Mouse (Mus musculus): ENCODE results near the gene Ptprg. TPM values are rescaled to one million over a fixed set of nuclear protein-coding genes. Genes with fewer than 3 reads are reported as not detected.
A peak's percentile ranks its signal among the peaks of the same experiment; 100 is the strongest.

The Ptprg gene
- polyA plus RNA-seq, 1 experiment from 2014 or later: 26.5 TPM

GRCm38 (mm10) chr14:11841621-11842020 is 288.3 kb downstream of the Ptprg start:
- ATAC-seq (ENCODE audit: low read depth): no peak
- Histone ChIP-seq H3K27me3 (ENCODE audit: control insufficient read depth, insufficient read depth, low read depth, low read length) (no peaks in the 10 kb centered on the region), H3K4me3 (ENCODE audit: low read length) (no peak overlapping the region)

GRCm38 (mm10) chr14:11852896-11853295 is 299.6 kb downstream of the Ptprg start:
- ATAC-seq (ENCODE audit: low read depth): no peak
- Histone ChIP-seq H3K9me3 (ENCODE audit: control insufficient read depth, low read length) (no peaks in the 10 kb centered on the region), H3K36me3 (ENCODE audit: control insufficient read depth, insufficient read depth, low read length) (no peaks in the 10 kb centered on the region), H3K27ac (ENCODE audit: low read length) (no peak overlapping the region), H3K27me3 (ENCODE audit: control insufficient read depth, insufficient read depth, low read depth, low read length) (no peaks in the 10 kb centered on the region), H3K4me2 (ENCODE audit: low read depth, low read length) (no peak overlapping the region), H3K4me1 (replicated peaks; ENCODE audit: control insufficient read depth, insufficient read depth, low read length) (no peaks in the 10 kb centered on the region), H3K4me3 (ENCODE audit: low read length) (no peak overlapping the region), H3K9ac (ENCODE audit: low read length) (no peak overlapping the region)
- 65% methylated on average over 3 of the region's 3 CpGs for WGBS

More at GRCm38 (mm10) chr14:11841621-11842020, 288.3 kb downstream of the Ptprg start:
- no peak overlapping the region for H3K9ac ChIP-seq (ENCODE audit: low read length)
- no peaks in the 10 kb centered on the region for H3K36me3 ChIP-seq (ENCODE audit: control insufficient read depth, insufficient read depth, low read length)
- H3K27ac ChIP-seq (ENCODE audit: low read length): no peak overlapping the region
- WGBS: 63% methylated on average over 4 of the region's 4 CpGs
- no peaks in the 10 kb centered on the region for H3K9me3 ChIP-seq (ENCODE audit: control insufficient read depth, low read length)
- H3K4me1 ChIP-seq (replicated peaks; ENCODE audit: control insufficient read depth, insufficient read depth, low read length): no peaks in the 10 kb centered on the region
- H3K4me2 ChIP-seq (ENCODE audit: low read depth, low read length): no peak overlapping the region

DNA sequence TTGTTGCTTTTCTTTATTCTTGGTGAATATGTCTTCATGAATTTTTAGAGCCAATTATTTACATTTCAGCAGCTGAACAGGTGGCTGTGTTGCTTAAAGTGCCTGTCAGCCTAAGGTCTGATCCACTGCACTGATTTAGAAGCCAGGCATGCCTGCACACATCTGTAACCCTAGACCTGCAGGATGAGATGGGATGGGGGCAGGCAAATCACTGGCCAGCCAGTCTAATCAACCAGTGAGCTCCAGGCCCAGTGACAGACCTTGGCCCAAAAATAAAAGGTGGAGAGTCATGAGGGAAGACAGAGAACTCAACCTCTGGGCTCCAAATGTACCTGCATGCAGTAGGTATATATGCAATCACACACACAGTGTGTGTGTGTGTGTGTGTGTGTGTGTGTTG is 302.2 kb downstream of the Ptprg start:
- Histone ChIP-seq H3K9me3 (ENCODE audit: control insufficient read depth, low read length) (no peaks in the 10 kb centered on the region), H3K4me2 (ENCODE audit: low read depth, low read length) (no peak overlapping the region), H3K9ac (ENCODE audit: low read length) (no peak overlapping the region), H3K4me3 (ENCODE audit: low read length) (no peak overlapping the region), H3K36me3 (ENCODE audit: control insufficient read depth, insufficient read depth, low read length) (no peaks in the 10 kb centered on the region), H3K4me1 (replicated peaks; ENCODE audit: control insufficient read depth, insufficient read depth, low read length) (no peaks in the 10 kb centered on the region; the same call in 1 of the 2 replicates), H3K27me3 (ENCODE audit: control insufficient read depth, insufficient read depth, low read depth, low read length) (no peaks in the 10 kb centered on the region), H3K27ac (ENCODE audit: low read length) (no peak overlapping the region)
- no peak for ATAC-seq (ENCODE audit: low read depth)

DNA sequence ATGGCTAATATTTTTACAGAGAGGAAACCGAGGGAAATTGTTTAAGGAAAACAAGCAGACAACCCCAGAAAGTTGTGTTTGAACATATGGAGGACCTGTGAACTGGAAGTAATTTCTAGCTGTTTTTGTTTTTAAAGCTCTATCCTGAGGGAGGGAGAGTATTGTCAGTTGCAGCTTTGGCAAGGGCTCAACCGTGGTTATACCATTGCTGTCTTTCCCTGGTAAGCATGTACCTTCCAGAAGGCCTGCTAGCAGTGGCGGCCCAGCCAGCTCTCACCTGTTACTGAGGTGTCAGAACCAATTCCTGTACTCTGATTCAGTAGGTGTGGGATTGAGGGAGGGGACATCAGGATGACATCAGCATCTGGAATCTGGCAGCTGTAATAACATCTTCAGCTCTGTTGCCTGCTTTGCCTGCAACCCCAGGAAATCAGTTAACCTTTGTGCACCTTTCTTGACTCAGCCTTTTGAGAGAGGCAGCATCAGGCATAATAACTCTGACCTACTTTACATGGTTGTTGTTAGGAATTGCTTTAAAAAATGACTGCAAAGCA is 304.7 kb downstream of the Ptprg start:
- no peak overlapping the region for H3K9ac ChIP-seq (ENCODE audit: low read length)
- WGBS: 65% methylated on average over 3 of the region's 3 CpGs
- H3K27ac ChIP-seq (ENCODE audit: low read length): no peak overlapping the region
- no peaks in the 10 kb centered on the region for H3K9me3 ChIP-seq (ENCODE audit: control insufficient read depth, low read length)
- no peaks in the 10 kb centered on the region for H3K27me3 ChIP-seq (ENCODE audit: control insufficient read depth, insufficient read depth, low read depth, low read length)
- no peak overlapping the region for H3K4me2 ChIP-seq (ENCODE audit: low read depth, low read length)
- H3K36me3 ChIP-seq (ENCODE audit: control insufficient read depth, insufficient read depth, low read length): no peaks in the 10 kb centered on the region
- no peak for ATAC-seq (ENCODE audit: low read depth)
- no peaks in the 10 kb centered on the region; the same call in 1 of the 2 replicates for H3K4me1 ChIP-seq (replicated peaks; ENCODE audit: control insufficient read depth, insufficient read depth, low read length)
- no peak overlapping the region for H3K4me3 ChIP-seq (ENCODE audit: low read length)

- Histone ChIP-seq H3K4me3 (ENCODE audit: low read length) (no peak overlapping the region), H3K36me3 (ENCODE audit: control insufficient read depth, insufficient read depth, low read length) (no peaks in the 10 kb centered on the region), H3K27ac (ENCODE audit: low read length) (no peak overlapping the region), H3K4me2 (ENCODE audit: low read depth, low read length) (no peak overlapping the region), H3K27me3 (ENCODE audit: control insufficient read depth, insufficient read depth, low read depth, low read length) (no peaks in the 10 kb centered on the region), H3K4me1 (replicated peaks; ENCODE audit: control insufficient read depth, insufficient read depth, low read length) (peaks cover 3% of the 10 kb centered on the region; the same call in 1 of the 2 replicates), H3K9ac (ENCODE audit: low read length) (no peak overlapping the region), H3K9me3 (ENCODE audit: control insufficient read depth, low read length) (no peaks in the 10 kb centered on the region)
- ATAC-seq (ENCODE audit: low read depth): no peak
- 54% methylated on average over 3 of the region's 3 CpGs for WGBS
Observed at GRCm38 (mm10) chr14:11863286-11863685, 310.0 kb downstream of the Ptprg start.

- no peak overlapping the region for H3K4me2 ChIP-seq (ENCODE audit: low read depth, low read length)
- H3K36me3 ChIP-seq (ENCODE audit: control insufficient read depth, insufficient read depth, low read length): no peaks in the 10 kb centered on the region
- WGBS: 39% methylated on average over 3 of the region's 3 CpGs
- no peak overlapping the region for H3K27ac ChIP-seq (ENCODE audit: low read length)
- H3K4me3 ChIP-seq (ENCODE audit: low read length): no peak overlapping the region
- H3K9ac ChIP-seq (ENCODE audit: low read length): no peak overlapping the region
- H3K4me1 ChIP-seq (replicated peaks; ENCODE audit: control insufficient read depth, insufficient read depth, low read length): peaks cover 3% of the 10 kb centered on the region; the same call in 1 of the 2 replicates
- ATAC-seq (ENCODE audit: low read depth): no peak
- no peaks in the 10 kb centered on the region for H3K27me3 ChIP-seq (ENCODE audit: control insufficient read depth, insufficient read depth, low read depth, low read length)
- no peaks in the 10 kb centered on the region for H3K9me3 ChIP-seq (ENCODE audit: control insufficient read depth, low read length)
Observed at GRCm38 (mm10) chr14:11864840-11865239, 311.5 kb downstream of the Ptprg start.

DNA sequence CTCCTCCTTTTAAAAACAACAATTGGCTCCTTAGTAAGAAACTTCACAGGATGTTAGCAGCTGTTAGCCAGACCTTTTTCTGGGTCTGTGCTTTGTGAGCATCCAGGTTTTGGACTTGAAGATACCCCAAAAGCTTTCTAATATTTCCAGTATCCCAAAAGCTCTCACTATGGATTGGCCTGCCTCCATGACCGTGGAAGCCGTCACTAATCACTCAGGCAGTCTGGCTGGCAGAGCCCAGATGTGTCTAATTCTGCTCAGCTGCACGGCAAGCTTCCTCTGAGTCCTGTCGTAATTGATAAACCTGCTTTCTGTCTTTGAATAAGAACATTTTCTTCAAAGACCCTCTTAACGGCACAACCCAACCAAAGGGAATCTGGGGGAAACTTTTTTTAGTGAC is 312.0 kb downstream of the Ptprg start:
- H3K27ac ChIP-seq (ENCODE audit: low read length): no peak overlapping the region
- H3K4me1 ChIP-seq (replicated peaks; ENCODE audit: control insufficient read depth, insufficient read depth, low read length): peaks cover 7% of the 10 kb centered on the region
- H3K27me3 ChIP-seq (ENCODE audit: control insufficient read depth, insufficient read depth, low read depth, low read length): no peaks in the 10 kb centered on the region
- no peak overlapping the region for H3K4me3 ChIP-seq (ENCODE audit: low read length)
- H3K4me2 ChIP-seq (ENCODE audit: low read depth, low read length): no peak overlapping the region
- H3K9ac ChIP-seq (ENCODE audit: low read length): no peak overlapping the region
- WGBS: 39% methylated on average over 5 of the region's 5 CpGs
- ATAC-seq (ENCODE audit: low read depth): no peak; the same call in 1 of the 2 replicates
- H3K9me3 ChIP-seq (ENCODE audit: control insufficient read depth, low read length): no peaks in the 10 kb centered on the region
- no peaks in the 10 kb centered on the region for H3K36me3 ChIP-seq (ENCODE audit: control insufficient read depth, insufficient read depth, low read length)

DNA sequence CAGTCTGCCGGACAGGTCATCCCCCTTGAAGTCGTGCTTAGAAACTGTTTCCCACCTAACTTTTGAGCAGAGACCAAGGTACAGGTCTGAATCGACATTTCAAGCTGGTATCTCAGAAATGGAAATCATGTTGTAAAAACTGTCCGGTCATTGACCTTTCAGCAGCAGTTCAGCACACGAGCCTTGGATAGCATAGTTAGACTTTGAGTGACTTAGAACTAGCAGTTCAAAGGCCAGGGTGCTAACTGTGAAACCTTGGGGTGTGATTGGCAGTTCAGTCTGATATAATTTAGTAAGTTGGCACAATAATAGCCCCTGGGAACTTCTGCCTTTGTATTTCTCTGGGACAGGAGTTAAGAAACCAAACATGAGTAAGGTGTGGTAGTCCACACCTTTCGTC is 312.5 kb downstream of the Ptprg start:
- ATAC-seq (ENCODE audit: low read depth): no peak
- 77% methylated on average over 6 of the region's 6 CpGs for WGBS

GRCm38 (mm10) chr14:11866416-11866815 is 313.1 kb downstream of the Ptprg start:
- Histone ChIP-seq H3K4me3 (ENCODE audit: low read length) (no peak overlapping the region), H3K9ac (ENCODE audit: low read length) (no peak overlapping the region), H3K27ac (ENCODE audit: low read length) (no peak overlapping the region), H3K36me3 (ENCODE audit: control insufficient read depth, insufficient read depth, low read length) (no peaks in the 10 kb centered on the region), H3K4me2 (ENCODE audit: low read depth, low read length) (no peak overlapping the region), H3K4me1 (replicated peaks; ENCODE audit: control insufficient read depth, insufficient read depth, low read length) (peaks cover 7% of the 10 kb centered on the region), H3K27me3 (ENCODE audit: control insufficient read depth, insufficient read depth, low read depth, low read length) (no peaks in the 10 kb centered on the region), H3K9me3 (ENCODE audit: control insufficient read depth, low read length) (no peaks in the 10 kb centered on the region)
- no peak for ATAC-seq (ENCODE audit: low read depth)
- WGBS: 65% methylated on average over 7 of the region's 7 CpGs

More for the DNA sequence above, 312.5 kb downstream of the Ptprg start:
- Histone ChIP-seq H3K27me3 (ENCODE audit: control insufficient read depth, insufficient read depth, low read depth, low read length) (no peaks in the 10 kb centered on the region), H3K27ac (ENCODE audit: low read length) (no peak overlapping the region), H3K4me1 (replicated peaks; ENCODE audit: control insufficient read depth, insufficient read depth, low read length) (peaks cover 7% of the 10 kb centered on the region), H3K4me3 (ENCODE audit: low read length) (no peak overlapping the region), H3K36me3 (ENCODE audit: control insufficient read depth, insufficient read depth, low read length) (no peaks in the 10 kb centered on the region), H3K9ac (ENCODE audit: low read length) (no peak overlapping the region), H3K4me2 (ENCODE audit: low read depth, low read length) (no peak overlapping the region), H3K9me3 (ENCODE audit: control insufficient read depth, low read length) (no peaks in the 10 kb centered on the region)

DNA sequence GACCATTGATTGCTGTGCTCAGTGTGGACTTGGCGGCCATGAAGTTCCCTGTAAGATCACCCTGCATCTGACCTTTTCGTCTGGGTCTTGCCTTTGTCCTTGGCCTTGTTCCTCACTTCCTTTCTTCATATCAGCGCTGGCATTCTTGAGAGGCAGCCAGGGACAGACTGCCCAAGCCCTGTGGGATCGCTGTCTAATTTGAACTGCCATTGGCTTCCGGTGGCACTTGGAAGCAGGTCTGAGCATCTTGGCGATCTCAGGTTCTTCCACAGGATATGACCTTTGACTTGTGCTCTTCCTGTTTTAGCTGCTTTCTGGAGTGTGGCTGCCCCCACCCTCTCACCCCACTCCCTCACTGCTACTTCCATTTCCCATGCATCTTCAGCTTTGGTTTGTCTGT is 315.3 kb downstream of the Ptprg start:
- no peaks in the 10 kb centered on the region for H3K27me3 ChIP-seq (ENCODE audit: control insufficient read depth, insufficient read depth, low read depth, low read length)
- no peak overlapping the region for H3K27ac ChIP-seq (ENCODE audit: low read length)
- H3K9ac ChIP-seq (ENCODE audit: low read length): no peak overlapping the region
- H3K9me3 ChIP-seq (ENCODE audit: control insufficient read depth, low read length): no peaks in the 10 kb centered on the region
- ATAC-seq (ENCODE audit: low read depth): peak; percentile 12; the same call in 1 of the 2 replicates
- 55% methylated on average over 6 of the region's 6 CpGs for WGBS
- H3K36me3 ChIP-seq (ENCODE audit: control insufficient read depth, insufficient read depth, low read length): no peaks in the 10 kb centered on the region
- no peak overlapping the region for H3K4me3 ChIP-seq (ENCODE audit: low read length)
- H3K4me2 ChIP-seq (ENCODE audit: low read depth, low read length): no peak overlapping the region
- peaks cover 7% of the 10 kb centered on the region for H3K4me1 ChIP-seq (replicated peaks; ENCODE audit: control insufficient read depth, insufficient read depth, low read length)
